15 mouse cellular contexts compared by ENCODE assay signal in genomic region chrX:135574261-135574957, GRCm38 (mm10). TPM values are rescaled to one million over a fixed set of nuclear protein-coding genes. Genes with fewer than 3 reads are reported as not detected.
DNase-seq lines count a peak whose midpoint lies in the region; ATAC-seq and TF ChIP-seq lines count a peak whose summit lies in the region.
"Not testable (repeated sequence)": the region's sequence is repeated elsewhere in the genome, so short reads cannot be mapped to it uniquely, and the experiment has no call there.
"Had no signal": no experiment of that assay in that cellular context is flagged by ENCODE, and none has a peak within 500 bp of the region (broad histone marks: within the 10 kb centered on the region; RNA-seq: fewer than 3 reads in every experiment).

No protein-coding gene starts in this region.

- not testable (repeated sequence) for H3K4me3 ChIP-seq in kidney, embryonic 15.5 days (replicated peaks); lung, postnatal 0 days (ENCODE audit: low read depth, low read length); stomach, embryonic 14.5 days (ENCODE audit: low read depth, low read length)

- 0 out of 2 replicates have a peak overlapping the region, but pooled peaks have one; percentile 18 for H3K27ac ChIP-seq in kidney, embryonic 15.5 days
- H3K27ac ChIP-seq in lung, postnatal 0 days (ENCODE audit: low read length); stomach, embryonic 14.5 days (ENCODE audit: low read length): not testable (repeated sequence)

- not testable (repeated sequence) for H3K9ac ChIP-seq in kidney, embryonic 15.5 days; lung, postnatal 0 days (replicated peaks; ENCODE audit: low read depth); stomach, embryonic 14.5 days (replicated peaks; ENCODE audit: low read depth, low read length)

- TF ChIP-seq EP300 in lung, postnatal 0 days (IDR thresholded peaks at IDR 0.05), result not testable (repeated sequence)

- H3K4me2 ChIP-seq in kidney, embryonic 15.5 days; lung, postnatal 0 days (replicated peaks; ENCODE audit: low read depth, low read length); stomach, embryonic 14.5 days (replicated peaks; ENCODE audit: low read depth, low read length): not testable (repeated sequence)

- H3K27me3 ChIP-seq in kidney, embryonic 15.5 days, result peaks cover 20% of the 10 kb centered on the region; the same call in 1 of the 2 replicates
- H3K27me3 ChIP-seq in lung, postnatal 0 days (replicated peaks; ENCODE audit: insufficient read depth, low read length); stomach, embryonic 14.5 days (ENCODE audit: control insufficient read depth, insufficient read depth, low read length): not testable (repeated sequence)

- TF ChIP-seq CTCF in lung, postnatal 0 days (IDR thresholded peaks at IDR 0.05), result not testable (repeated sequence)

- peak; percentile 87 for ATAC-seq in kidney, embryonic 15.5 days (replicated peaks; ENCODE audit: low FRiP score)
- ATAC-seq in lung, postnatal 0 days, result peak; percentile 25; the same call in 1 of the 2 replicates
- peak; percentile 83 for ATAC-seq in stomach, embryonic 14.5 days (ENCODE audit: insufficient number of reproducible peaks, insufficient read depth, low FRiP score, low read depth)

- H3K4me1 ChIP-seq in kidney, embryonic 15.5 days; lung, postnatal 0 days (ENCODE audit: insufficient read depth, low read depth, low read length); stomach, embryonic 14.5 days (ENCODE audit: control insufficient read depth, insufficient read depth, low read length): not testable (repeated sequence)

- not testable (repeated sequence) for H3K36me3 ChIP-seq in kidney, embryonic 15.5 days; lung, postnatal 0 days (ENCODE audit: insufficient read depth, low read length); stomach, embryonic 14.5 days (ENCODE audit: control insufficient read depth, insufficient read depth, low read length)

- WGBS in kidney, embryonic 15.5 days, result 30% methylated on average over 8 of the region's 8 CpGs
- WGBS in lung, postnatal 0 days, result 16% methylated on average over 8 of the region's 8 CpGs
- whole genome bisulfite sequencing in stomach, embryonic 14.5 days, result 24% methylated on average over 8 of the region's 8 CpGs

- not testable (repeated sequence) for H3K9me3 ChIP-seq in kidney, embryonic 15.5 days (replicated peaks); lung, postnatal 0 days (ENCODE audit: low read length); stomach, embryonic 14.5 days (ENCODE audit: control insufficient read depth, low read depth, low read length)

- DNase-seq in adrenal gland, postnatal 14 days, result peak; percentile 17
- peak; percentile 20 for DNase-seq in forelimb bud, embryonic 11.5 days (ENCODE audit: low read depth, low spot score)
- DNase-seq in heart, postnatal 4 days, result peak; percentile 11
- peak; percentile 23 for DNase-seq in liver
- peak; percentile 13 for DNase-seq in lung, postnatal 0 days (ENCODE audit: low spot score)

RNA-seq across cellular contexts. Expression of gene Nxf7, which starts 24.2 kb away (rescaled TPM):
- total RNA-seq in adrenal gland, postnatal 14 days (2021), result not detected in 2 replicates
- total RNA-seq in heart, postnatal 4 days (2021), result 1 to 10 TPM in 1 of 2 experiments, under 1 TPM in 1; 0.48 to 1.1 TPM
- polyA plus RNA-seq in kidney, embryonic 15.5 days (2015; fragmentation: Nextera tagmentation; extraction: Ambion mirVana), result not detected in 2 replicates
- 0.07 TPM in 1 of 2 replicates, not detected in the other for polyA plus RNA-seq in lung, postnatal 0 days (2015; fragmentation: Nextera tagmentation; extraction: Ambion mirVana)
- not detected in 2 replicates for polyA plus RNA-seq in stomach, embryonic 14.5 days (2014; fragmentation: Nextera tagmentation; extraction: Ambion mirVana)
- total RNA-seq: forebrain, postnatal 0 days; layer of hippocampus, adult 18-20 months; monocyte, adult 5-6 weeks had no signal
- polyA plus RNA-seq: activated CD4-positive, CD25-positive, alpha-beta regulatory T cell, adult 4 months; forebrain, postnatal 0 days; hindbrain, embryonic 12.5 days; macrophage had no signal

RNA-seq across cellular contexts. Expression of gene Prame, which starts 53.1 kb away (rescaled TPM):
- total RNA-seq in adrenal gland, postnatal 14 days (2021), result not detected in 2 replicates
- total RNA-seq in heart, postnatal 4 days (2021), result not detected
- not detected in 2 replicates for polyA plus RNA-seq in kidney, embryonic 15.5 days (2015; fragmentation: Nextera tagmentation; extraction: Ambion mirVana)
- not detected in 2 replicates for polyA plus RNA-seq in lung, postnatal 0 days (2015; fragmentation: Nextera tagmentation; extraction: Ambion mirVana)
- not detected in 2 replicates for polyA plus RNA-seq in stomach, embryonic 14.5 days (2014; fragmentation: Nextera tagmentation; extraction: Ambion mirVana)
- total RNA-seq: forebrain, postnatal 0 days; gastrocnemius, postnatal 4 days; layer of hippocampus, adult 18-20 months; left cerebral cortex, adult 8-10 months; monocyte, adult 5-6 weeks had no signal
- polyA plus RNA-seq: activated CD4-positive, CD25-positive, alpha-beta regulatory T cell, adult 4 months; forebrain, postnatal 0 days; hindbrain, embryonic 12.5 days; macrophage had no signal

Comparison
In these comparisons a context has a peak if more than half of its experiments do, and no peak if none do; other contexts are left out.
1. ATAC-seq: peak in every context shown above with its lines; median percentile 87 in kidney, embryonic 15.5 days; 83 in stomach, embryonic 14.5 days; 25 in lung, postnatal 0 days.